Mouse (Mus musculus): Measurements from ENCODE around the gene Tns4. TPM values are rescaled to one million over a fixed set of nuclear protein-coding genes. Genes with fewer than 3 reads are reported as not detected.

Tns4 gene
- polyA plus RNA-seq, 1 experiment, result 0.11 TPM

- TF ChIP-seq TCF3 (IDR thresholded peaks at IDR 0.05; ENCODE audit: insufficient read length, low read depth) (no peak), USF1 (IDR thresholded peaks at IDR 0.05; ENCODE audit: low read depth) (no peak), MYOG (IDR thresholded peaks at IDR 0.05; ENCODE audit: control insufficient read depth in 1 of 3, insufficient read depth in 1 of 3, insufficient read length in 2 of 3, low read depth in 2 of 3) (no peak), CEBPB (IDR thresholded peaks at IDR 0.05; ENCODE audit: insufficient read depth, poor library complexity, severe bottlenecking) (no peak), POLR2A (IDR thresholded peaks at IDR 0.05; ENCODE audit: insufficient read length, low read depth) (no peak), TCF12 (IDR thresholded peaks at IDR 0.05; ENCODE audit: insufficient read depth, poor library complexity, severe bottlenecking) (no peak), E2F4 (IDR thresholded peaks at IDR 0.05; ENCODE audit: insufficient read depth) (no peak), SRF (IDR thresholded peaks at IDR 0.05; ENCODE audit: control insufficient read depth, insufficient read length, low read depth) (no peak), POLR2AphosphoS2 (IDR thresholded peaks at IDR 0.05; ENCODE audit: insufficient read length, low read depth) (no peak), MAX (IDR thresholded peaks at IDR 0.05; ENCODE audit: low read depth) (no peak), REST (IDR thresholded peaks at IDR 0.05; ENCODE audit: insufficient read depth, insufficient read length) (no peak), MYOD1 (IDR thresholded peaks at IDR 0.05; ENCODE audit: control insufficient read depth in 1 of 3, insufficient read length in 2 of 3, low read depth in 2 of 3) (no peak)
- Histone ChIP-seq H3K36me3 (ENCODE audit: control insufficient read depth, insufficient read depth) (no peaks in the 10 kb centered on the region), H3ac (ENCODE audit: control insufficient read depth, insufficient read length) (no peak overlapping the region), H3K4me2 (ENCODE audit: low read depth) (no peak overlapping the region), H3K79me2 (ENCODE audit: control insufficient read depth, insufficient read depth) (no peaks in the 10 kb centered on the region), H3K27me3 (ENCODE audit: control insufficient read depth, insufficient read depth, insufficient read length) (no peaks in the 10 kb centered on the region), H3K4me3 (no peak overlapping the region)
Observed at GRCm38 (mm10) chr11:99118963-99119362, 29.9 kb upstream of the Tns4 start.

GRCm38 (mm10) chr11:99118420-99118819 lies 29.3 kb upstream of the Tns4 start:
- Histone ChIP-seq H3K4me2 (ENCODE audit: low read depth) (no peak overlapping the region), H3K36me3 (ENCODE audit: control insufficient read depth, insufficient read depth) (no peaks in the 10 kb centered on the region), H3K79me2 (ENCODE audit: control insufficient read depth, insufficient read depth) (no peaks in the 10 kb centered on the region), H3K27me3 (ENCODE audit: control insufficient read depth, insufficient read depth, insufficient read length) (no peaks in the 10 kb centered on the region), H3K4me3 (no peak overlapping the region), H3ac (ENCODE audit: control insufficient read depth, insufficient read length) (no peak overlapping the region)
- no peak for TF ChIP-seq TCF3 (IDR thresholded peaks at IDR 0.05; ENCODE audit: insufficient read length, low read depth)
- TF ChIP-seq POLR2A (IDR thresholded peaks at IDR 0.05; ENCODE audit: insufficient read length, low read depth), result no peak
- TF ChIP-seq SRF (IDR thresholded peaks at IDR 0.05; ENCODE audit: control insufficient read depth, insufficient read length, low read depth), result no peak
- TF ChIP-seq USF1 (IDR thresholded peaks at IDR 0.05; ENCODE audit: low read depth), result no peak
- no peak for TF ChIP-seq CEBPB (IDR thresholded peaks at IDR 0.05; ENCODE audit: insufficient read depth, poor library complexity, severe bottlenecking)
- TF ChIP-seq POLR2AphosphoS2 (IDR thresholded peaks at IDR 0.05; ENCODE audit: insufficient read length, low read depth), result no peak
- TF ChIP-seq TCF12 (IDR thresholded peaks at IDR 0.05; ENCODE audit: insufficient read depth, poor library complexity, severe bottlenecking), result no peak
- TF ChIP-seq REST (IDR thresholded peaks at IDR 0.05; ENCODE audit: insufficient read depth, insufficient read length), result no peak
- no peak for TF ChIP-seq E2F4 (IDR thresholded peaks at IDR 0.05; ENCODE audit: insufficient read depth)
- no peak for TF ChIP-seq MYOG (IDR thresholded peaks at IDR 0.05; ENCODE audit: control insufficient read depth in 1 of 3, insufficient read depth in 1 of 3, insufficient read length in 2 of 3, low read depth in 2 of 3)
- TF ChIP-seq MAX (IDR thresholded peaks at IDR 0.05; ENCODE audit: low read depth), result no peak
- TF ChIP-seq MYOD1 (IDR thresholded peaks at IDR 0.05; ENCODE audit: control insufficient read depth in 1 of 3, insufficient read length in 2 of 3, low read depth in 2 of 3), result no peak

- TF ChIP-seq MYOG (IDR thresholded peaks at IDR 0.05; ENCODE audit: control insufficient read depth in 1 of 3, insufficient read depth in 1 of 3, insufficient read length in 2 of 3, low read depth in 2 of 3) (no peak), MYOD1 (IDR thresholded peaks at IDR 0.05; ENCODE audit: control insufficient read depth in 1 of 3, insufficient read length in 2 of 3, low read depth in 2 of 3) (no peak), CEBPB (IDR thresholded peaks at IDR 0.05; ENCODE audit: insufficient read depth, poor library complexity, severe bottlenecking) (no peak), MAX (IDR thresholded peaks at IDR 0.05; ENCODE audit: low read depth) (no peak), POLR2AphosphoS2 (IDR thresholded peaks at IDR 0.05; ENCODE audit: insufficient read length, low read depth) (no peak), E2F4 (IDR thresholded peaks at IDR 0.05; ENCODE audit: insufficient read depth) (no peak), USF1 (IDR thresholded peaks at IDR 0.05; ENCODE audit: low read depth) (no peak), TCF12 (IDR thresholded peaks at IDR 0.05; ENCODE audit: insufficient read depth, poor library complexity, severe bottlenecking) (no peak), SRF (IDR thresholded peaks at IDR 0.05; ENCODE audit: control insufficient read depth, insufficient read length, low read depth) (no peak), TCF3 (IDR thresholded peaks at IDR 0.05; ENCODE audit: insufficient read length, low read depth) (no peak), POLR2A (IDR thresholded peaks at IDR 0.05; ENCODE audit: insufficient read length, low read depth) (no peak), REST (IDR thresholded peaks at IDR 0.05; ENCODE audit: insufficient read depth, insufficient read length) (no peak)
- Histone ChIP-seq H3K27me3 (ENCODE audit: control insufficient read depth, insufficient read depth, insufficient read length) (no peaks in the 10 kb centered on the region), H3K79me2 (ENCODE audit: control insufficient read depth, insufficient read depth) (no peaks in the 10 kb centered on the region), H3ac (ENCODE audit: control insufficient read depth, insufficient read length) (no peak overlapping the region), H3K4me3 (no peak overlapping the region), H3K4me2 (ENCODE audit: low read depth) (no peak overlapping the region), H3K36me3 (ENCODE audit: control insufficient read depth, insufficient read depth) (no peaks in the 10 kb centered on the region)
Observed at GRCm38 (mm10) chr11:99117907-99118306, 28.8 kb upstream of the Tns4 start.

- no peak overlapping the region for H3ac ChIP-seq (ENCODE audit: control insufficient read depth, insufficient read length)
- H3K4me3 ChIP-seq, result no peak overlapping the region
- H3K4me2 ChIP-seq (ENCODE audit: low read depth), result no peak overlapping the region
- TF ChIP-seq E2F4 (IDR thresholded peaks at IDR 0.05; ENCODE audit: insufficient read depth) (no peak), TCF3 (IDR thresholded peaks at IDR 0.05; ENCODE audit: insufficient read length, low read depth) (no peak), SRF (IDR thresholded peaks at IDR 0.05; ENCODE audit: control insufficient read depth, insufficient read length, low read depth) (no peak), USF1 (IDR thresholded peaks at IDR 0.05; ENCODE audit: low read depth) (no peak), POLR2A (IDR thresholded peaks at IDR 0.05; ENCODE audit: insufficient read length, low read depth) (no peak), POLR2AphosphoS2 (IDR thresholded peaks at IDR 0.05; ENCODE audit: insufficient read length, low read depth) (no peak), MYOD1 (IDR thresholded peaks at IDR 0.05; ENCODE audit: control insufficient read depth in 1 of 3, insufficient read length in 2 of 3, low read depth in 2 of 3) (no peak), REST (IDR thresholded peaks at IDR 0.05; ENCODE audit: insufficient read depth, insufficient read length) (no peak), MYOG (IDR thresholded peaks at IDR 0.05; ENCODE audit: control insufficient read depth in 1 of 3, insufficient read depth in 1 of 3, insufficient read length in 2 of 3, low read depth in 2 of 3) (no peak), TCF12 (IDR thresholded peaks at IDR 0.05; ENCODE audit: insufficient read depth, poor library complexity, severe bottlenecking) (no peak), CEBPB (IDR thresholded peaks at IDR 0.05; ENCODE audit: insufficient read depth, poor library complexity, severe bottlenecking) (no peak), MAX (IDR thresholded peaks at IDR 0.05; ENCODE audit: low read depth) (no peak)
- no peaks in the 10 kb centered on the region for H3K79me2 ChIP-seq (ENCODE audit: control insufficient read depth, insufficient read depth)
- H3K27me3 ChIP-seq (ENCODE audit: control insufficient read depth, insufficient read depth, insufficient read length), result no peaks in the 10 kb centered on the region
- no peaks in the 10 kb centered on the region for H3K36me3 ChIP-seq (ENCODE audit: control insufficient read depth, insufficient read depth)
Observed at GRCm38 (mm10) chr11:99115940-99116339, 26.8 kb upstream of the Tns4 start.
